In the genomic region with DNA sequence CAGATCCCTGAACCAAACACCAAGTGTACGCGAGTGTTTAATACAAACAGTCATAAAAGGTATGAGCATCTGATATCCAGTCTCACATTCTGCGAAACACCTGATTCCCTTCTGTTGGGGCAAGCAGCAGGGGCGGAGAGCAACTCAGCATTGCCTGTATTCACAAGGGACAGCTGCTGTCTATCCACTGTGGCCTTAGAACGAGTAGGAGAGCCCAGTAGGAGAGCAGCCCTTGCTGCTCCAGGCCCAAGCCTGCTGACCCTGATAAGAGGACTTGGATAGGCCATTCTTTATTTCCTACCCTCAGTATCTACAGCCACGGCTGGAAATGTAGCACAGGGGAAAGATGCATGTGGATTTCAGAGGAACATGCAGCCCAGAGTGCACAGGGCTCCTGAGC, we compare ENCODE assay signal across 29 mouse cellular contexts. TPM values are rescaled to one million over a fixed set of nuclear protein-coding genes. Genes with fewer than 3 reads are reported as not detected.
A peak's percentile ranks its signal among the peaks of the same experiment; 100 is the strongest.
DNase-seq lines count a peak whose midpoint lies in the region; ATAC-seq and TF ChIP-seq lines count a peak whose summit lies in the region.
"Had no signal": no experiment of that assay in that cellular context is flagged by ENCODE, and none has a peak within 500 bp of the region (broad histone marks: within the 10 kb centered on the region; RNA-seq: fewer than 3 reads in every experiment).

No protein-coding gene starts in this region.

- no peaks in the 10 kb centered on the region for H3K36me3 ChIP-seq in hindbrain, postnatal 0 days (ENCODE audit: insufficient read depth, low read length)
- no peaks in the 10 kb centered on the region for H3K36me3 ChIP-seq in hindbrain, embryonic 13.5 days
- H3K36me3 ChIP-seq in kidney, embryonic 16.5 days (ENCODE audit: insufficient read depth, low read length): peaks cover 10% of the 10 kb centered on the region; the same call in 1 of the 2 replicates
- H3K36me3 ChIP-seq in kidney, adult 2 months (ENCODE audit: control insufficient read depth, insufficient read depth, low read length): no peaks in the 10 kb centered on the region
- no peaks in the 10 kb centered on the region for H3K36me3 ChIP-seq in midbrain, embryonic 10.5 days
- no peaks in the 10 kb centered on the region for H3K36me3 ChIP-seq in midbrain, embryonic 13.5 days
- H3K36me3 ChIP-seq: embryonic facial prominence, embryonic 12.5 days; forebrain, embryonic 12.5 days; forebrain, embryonic 15.5 days; hindbrain, embryonic 10.5 days had no signal

- H3K4me3 ChIP-seq in hindbrain, postnatal 0 days (ENCODE audit: low read length): no peak overlapping the region
- no peak overlapping the region for H3K4me3 ChIP-seq in hindbrain, embryonic 13.5 days
- H3K4me3 ChIP-seq in kidney, embryonic 16.5 days (ENCODE audit: low read length): no peak overlapping the region
- H3K4me3 ChIP-seq in kidney, adult 2 months (ENCODE audit: insufficient read depth, low read depth, low read length): no peak overlapping the region
- H3K4me3 ChIP-seq in midbrain, embryonic 10.5 days: no peak overlapping the region
- H3K4me3 ChIP-seq in midbrain, embryonic 13.5 days (replicated peaks): no peak overlapping the region
- H3K4me3 ChIP-seq: embryonic facial prominence, embryonic 12.5 days; erythroblast, embryonic 14.5 days; forebrain, embryonic 12.5 days; forebrain, embryonic 15.5 days; heart, embryonic 12.5 days; heart, embryonic 15.5 days; hindbrain, embryonic 10.5 days had no signal

- no peaks in the 10 kb centered on the region for H3K27me3 ChIP-seq in hindbrain, postnatal 0 days (ENCODE audit: insufficient read depth, low read length)
- no peaks in the 10 kb centered on the region for H3K27me3 ChIP-seq in hindbrain, embryonic 13.5 days
- H3K27me3 ChIP-seq in kidney, embryonic 16.5 days (ENCODE audit: insufficient read depth, low read length): no peaks in the 10 kb centered on the region
- no peaks in the 10 kb centered on the region for H3K27me3 ChIP-seq in kidney, adult 2 months (replicated peaks; ENCODE audit: control insufficient read depth, insufficient read depth, low read length)
- H3K27me3 ChIP-seq in midbrain, embryonic 10.5 days (ENCODE audit: low read depth, poor library complexity, severe bottlenecking): no peaks in the 10 kb centered on the region
- H3K27me3 ChIP-seq in midbrain, embryonic 13.5 days: no peaks in the 10 kb centered on the region
- H3K27me3 ChIP-seq: CH12.LX; embryonic facial prominence, embryonic 12.5 days; forebrain, embryonic 12.5 days; forebrain, embryonic 15.5 days; heart, embryonic 12.5 days; heart, embryonic 15.5 days; Patski had no signal

- no peaks in the 10 kb centered on the region for H3K4me1 ChIP-seq in hindbrain, postnatal 0 days (ENCODE audit: insufficient read depth, low read length)
- H3K4me1 ChIP-seq in hindbrain, embryonic 13.5 days (replicated peaks): peaks cover 14% of the 10 kb centered on the region
- H3K4me1 ChIP-seq in kidney, embryonic 16.5 days (ENCODE audit: insufficient read depth, low read length): peaks cover 38% of the 10 kb centered on the region
- peaks cover 17% of the 10 kb centered on the region for H3K4me1 ChIP-seq in kidney, adult 2 months (ENCODE audit: control insufficient read depth, insufficient read depth, low read length)
- H3K4me1 ChIP-seq in midbrain, embryonic 10.5 days: peaks cover 27% of the 10 kb centered on the region
- H3K4me1 ChIP-seq in midbrain, embryonic 13.5 days (replicated peaks): peaks cover 22% of the 10 kb centered on the region
- H3K4me1 ChIP-seq: forebrain, embryonic 15.5 days had no signal

- no peaks in the 10 kb centered on the region for H3K9me3 ChIP-seq in hindbrain, postnatal 0 days (ENCODE audit: low read length)
- no peaks in the 10 kb centered on the region for H3K9me3 ChIP-seq in hindbrain, embryonic 13.5 days
- H3K9me3 ChIP-seq in kidney, embryonic 16.5 days (ENCODE audit: low read length): no peaks in the 10 kb centered on the region
- H3K9me3 ChIP-seq in midbrain, embryonic 10.5 days (replicated peaks): no peaks in the 10 kb centered on the region
- H3K9me3 ChIP-seq in midbrain, embryonic 13.5 days: no peaks in the 10 kb centered on the region
- H3K9me3 ChIP-seq: embryonic facial prominence, embryonic 12.5 days; forebrain, embryonic 12.5 days; forebrain, embryonic 15.5 days; G1E; heart, embryonic 12.5 days; heart, embryonic 15.5 days; hindbrain, embryonic 10.5 days had no signal

- WGBS in hindbrain, postnatal 0 days: 80% methylated on average over 6 of the region's 6 CpGs
- WGBS in hindbrain, embryonic 13.5 days: 70% methylated on average over 6 of the region's 6 CpGs
- 34% methylated on average over 6 of the region's 6 CpGs for WGBS in kidney, embryonic 16.5 days
- WGBS in kidney, adult 2 months: 51% methylated on average over 6 of the region's 6 CpGs
- 82% methylated on average over 6 of the region's 6 CpGs for WGBS in midbrain, embryonic 10.5 days
- 78% methylated on average over 6 of the region's 6 CpGs for WGBS in midbrain, embryonic 13.5 days

- peak overlapping the region; percentile 9; the same call in 1 of the 2 replicates for H3K27ac ChIP-seq in hindbrain, postnatal 0 days
- no peak overlapping the region; the same call in 1 of the 2 replicates for H3K27ac ChIP-seq in hindbrain, embryonic 13.5 days
- peak overlapping the region; percentile 57 for H3K27ac ChIP-seq in kidney, embryonic 16.5 days (ENCODE audit: low read length)
- H3K27ac ChIP-seq in kidney, adult 2 months (ENCODE audit: insufficient read depth, low read depth, low read length): no peak overlapping the region
- H3K27ac ChIP-seq in midbrain, embryonic 10.5 days (replicated peaks): peak overlapping the region; percentile 18; the same call in 1 of the 2 replicates
- H3K27ac ChIP-seq in midbrain, embryonic 13.5 days: no peak overlapping the region
- H3K27ac ChIP-seq: embryonic facial prominence, embryonic 12.5 days; forebrain, embryonic 12.5 days; forebrain, embryonic 15.5 days; heart, embryonic 15.5 days; hindbrain, embryonic 10.5 days; hindbrain, embryonic 14.5 days had no signal

- no peak overlapping the region for H3K9ac ChIP-seq in hindbrain, postnatal 0 days (replicated peaks; ENCODE audit: low read length)
- H3K9ac ChIP-seq in hindbrain, embryonic 13.5 days: no peak overlapping the region
- no peak overlapping the region for H3K9ac ChIP-seq in kidney, embryonic 16.5 days (replicated peaks; ENCODE audit: low read length)
- no peak overlapping the region for H3K9ac ChIP-seq in midbrain, embryonic 13.5 days (replicated peaks)
- H3K9ac ChIP-seq: embryonic facial prominence, embryonic 12.5 days; forebrain, embryonic 12.5 days; forebrain, embryonic 15.5 days; heart, embryonic 12.5 days; heart, embryonic 15.5 days; hindbrain, embryonic 14.5 days had no signal

- DNase-seq in hindbrain, postnatal 0 days (ENCODE audit: low spot score): no peak
- no peak for DNase-seq in kidney, adult 2 months
- no peak for DNase-seq in midbrain, embryonic 10.5 days (ENCODE audit: low spot score)
- peak; percentile 20 for DNase-seq in retina, embryonic 14.5 days (ENCODE audit: low spot score)
- DNase-seq in retina, postnatal 1 day: no peak
- DNase-seq: adrenal gland, postnatal 10 days; adrenal gland, postnatal 36 days; B cell, adult 2 months; cerebellum, adult 18-20 months; cerebellum, adult 9-10 months; cerebellum, postnatal 14 days; gastrocnemius, postnatal 25 days; heart, adult 18-20 months; heart, postnatal 10 days; heart, postnatal 36 days had no signal

- no peak for TF ChIP-seq POLR2A in kidney, adult 2 months (IDR thresholded peaks at IDR 0.05; ENCODE audit: low read depth, low read length)

- TF ChIP-seq CTCF in hindbrain, postnatal 0 days (IDR thresholded peaks at IDR 0.05; ENCODE audit: low read depth): no peak
- no peak for TF ChIP-seq CTCF in kidney, adult 2 months (conservative IDR thresholded peaks at IDR 0.05; ENCODE audit: insufficient read depth, insufficient read length, low read depth, low read length)

- ATAC-seq in hindbrain, postnatal 0 days: no peak
- no peak for ATAC-seq in hindbrain, embryonic 13.5 days (ENCODE audit: low FRiP score)
- ATAC-seq in kidney, embryonic 16.5 days (ENCODE audit: low FRiP score, low TSS enrichment): peak; percentile 48
- ATAC-seq in midbrain, embryonic 13.5 days: no peak
- ATAC-seq: forebrain, embryonic 15.5 days; Patski had no signal

- no peak overlapping the region for H3K4me2 ChIP-seq in hindbrain, postnatal 0 days (ENCODE audit: low read depth, low read length)
- no peak overlapping the region for H3K4me2 ChIP-seq in hindbrain, embryonic 13.5 days
- no peak overlapping the region for H3K4me2 ChIP-seq in kidney, embryonic 16.5 days (replicated peaks; ENCODE audit: low read depth, low read length)
- H3K4me2 ChIP-seq in midbrain, embryonic 13.5 days (replicated peaks): no peak overlapping the region
- H3K4me2 ChIP-seq: embryonic facial prominence, embryonic 12.5 days; forebrain, embryonic 12.5 days; forebrain, embryonic 15.5 days; heart, embryonic 12.5 days; heart, embryonic 15.5 days; hindbrain, embryonic 14.5 days had no signal

RNA-seq across cellular contexts. Expression of a gene that starts 38.7 kb away (rescaled TPM):
- total RNA-seq in hindbrain, postnatal 0 days (2014; rRNA removed): 42.4 and 46.0 TPM in 2 replicates
- 67.9 and 78.0 TPM in 2 replicates for polyA plus RNA-seq in hindbrain, postnatal 0 days (2015; fragmentation: Nextera tagmentation; extraction: Ambion mirVana)
- polyA plus RNA-seq in hindbrain, embryonic 13.5 days (2015; fragmentation: Nextera tagmentation; extraction: Ambion mirVana): 45.9 and 54.5 TPM in 2 replicates
- polyA plus RNA-seq in kidney, embryonic 16.5 days (2015; fragmentation: Nextera tagmentation; extraction: Ambion mirVana): 136 and 150 TPM in 2 replicates
- 66.0 and 80.0 TPM in 2 replicates for polyA plus RNA-seq in kidney, adult 2 months (2012; rRNA removed)
- 47.9 and 49.7 TPM in 2 replicates for polyA plus RNA-seq in midbrain, embryonic 10.5 days (2016; fragmentation: Nextera tagmentation; extraction: Ambion mirVana)
- polyA plus RNA-seq in midbrain, embryonic 13.5 days (2015; fragmentation: Nextera tagmentation; extraction: Ambion mirVana): 34.6 and 34.7 TPM in 2 replicates

RNA-seq across cellular contexts. Expression of a gene that starts 38.8 kb away (rescaled TPM):
- 5.3 and 10.6 TPM in 2 replicates for total RNA-seq in hindbrain, postnatal 0 days (2014; rRNA removed)
- polyA plus RNA-seq in hindbrain, postnatal 0 days (2015; fragmentation: Nextera tagmentation; extraction: Ambion mirVana): 9.2 and 10.9 TPM in 2 replicates
- polyA plus RNA-seq in hindbrain, embryonic 13.5 days (2015; fragmentation: Nextera tagmentation; extraction: Ambion mirVana): 8.5 and 9.8 TPM in 2 replicates
- 28.6 and 29.2 TPM in 2 replicates for polyA plus RNA-seq in kidney, embryonic 16.5 days (2015; fragmentation: Nextera tagmentation; extraction: Ambion mirVana)
- polyA plus RNA-seq in kidney, adult 2 months (2012; rRNA removed): 77.1 and 78.6 TPM in 2 replicates
- 6.6 and 7.2 TPM in 2 replicates for polyA plus RNA-seq in midbrain, embryonic 10.5 days (2016; fragmentation: Nextera tagmentation; extraction: Ambion mirVana)
- 5.0 and 5.6 TPM in 2 replicates for polyA plus RNA-seq in midbrain, embryonic 13.5 days (2015; fragmentation: Nextera tagmentation; extraction: Ambion mirVana)
- polyA plus RNA-seq: erythroblast, embryonic 14.5 days had no signal

Comparison
In these comparisons a context has a peak if more than half of its experiments do, and no peak if none do; other contexts are left out.
1. H3K27ac ChIP-seq: peak in hindbrain, postnatal 0 days (single experiment), kidney, embryonic 16.5 days (single experiment) and midbrain, embryonic 10.5 days (single experiment); none in hindbrain, embryonic 13.5 days (single experiment), kidney, adult 2 months (single experiment) and midbrain, embryonic 13.5 days (single experiment).